Mouse (Mus musculus) intestine, embryonic 16.5 days (tissue): Measurements from ENCODE around the gene Dand5. TPM values are rescaled to one million over a fixed set of nuclear protein-coding genes. Genes with fewer than 3 reads are reported as not detected.

Experiments used
- ATAC-seq: fragments of 200-750 bp; cut with Nextera tagmentation; 2 replicates; pipeline ENCODE4 v1.8.0; 2017; ENCODE audit warnings: moderate TSS enrichment, moderate library complexity
- H3K27ac ChIP-seq: fragments of 300-500 bp; sonication (generic); 2 replicates; pipeline ENCODE4 v1.5.1; 2014; ENCODE audit warnings: mild to moderate bottlenecking, low read length
- H3K27me3 ChIP-seq: fragments of 300-500 bp; sonication (generic); replicated peaks from 2 replicates; pipeline ENCODE4 v1.6.1; 2014; ENCODE audit warnings: low read length, control low read depth, mixed read lengths; ENCODE audit not compliant: control insufficient read depth, insufficient read depth
- H3K36me3 ChIP-seq: fragments of 300-500 bp; sonication (generic); 2 replicates; pipeline ENCODE4 v1.6.1; 2014; ENCODE audit warnings: low read length, control low read depth; ENCODE audit not compliant: control insufficient read depth, insufficient read depth
- H3K4me1 ChIP-seq: fragments of 300-500 bp; sonication (generic); 2 replicates; pipeline ENCODE4 v1.6.1; 2014; ENCODE audit warnings: low read length, control low read depth, mixed read lengths; ENCODE audit not compliant: control insufficient read depth, insufficient read depth
- H3K4me2 ChIP-seq: fragments of 300-500 bp; sonication (generic); 2 replicates; pipeline ENCODE4 v1.6.1; 2014; ENCODE audit warnings: low read depth, low read length, control low read depth
- H3K4me3 ChIP-seq: fragments of 300-500 bp; sonication (generic); 2 replicates; pipeline ENCODE4 v1.5.1; 2014; ENCODE audit warnings: mild to moderate bottlenecking, low read length
- H3K9ac ChIP-seq: fragments of 300-500 bp; sonication (generic); 2 replicates; pipeline ENCODE4 v1.6.1; 2014; ENCODE audit warnings: low read depth, low read length
- H3K9me3 ChIP-seq: fragments of 300-500 bp; sonication (generic); 2 replicates; pipeline ENCODE4 v1.6.1; 2016; ENCODE audit warnings: low read length, control low read depth; ENCODE audit not compliant: control insufficient read depth
- WGBS: fragments of 180-500 bp; shearing (Covaris S2); extraction: QIAGEN DNeasy Blood & Tissue Kit; methylation state at CpG from one replicate; pipeline ENCODE4 v1.1.7; 2014; 5-methylcytosine and 5-hydroxymethylcytosine counted together
- polyA plus RNA-seq: library from polyadenylated mRNA; unstranded; fragments of >200 nt; fragmentation: Nextera tagmentation; extraction: Ambion mirVana; gene quantifications from 2 replicates; pipeline ENCODE4 v1.2.1, GENCODE M21; 2015

The Dand5 gene
- polyA plus RNA-seq, 1 experiment from 2014 or later: 4.4 TPM

DNA sequence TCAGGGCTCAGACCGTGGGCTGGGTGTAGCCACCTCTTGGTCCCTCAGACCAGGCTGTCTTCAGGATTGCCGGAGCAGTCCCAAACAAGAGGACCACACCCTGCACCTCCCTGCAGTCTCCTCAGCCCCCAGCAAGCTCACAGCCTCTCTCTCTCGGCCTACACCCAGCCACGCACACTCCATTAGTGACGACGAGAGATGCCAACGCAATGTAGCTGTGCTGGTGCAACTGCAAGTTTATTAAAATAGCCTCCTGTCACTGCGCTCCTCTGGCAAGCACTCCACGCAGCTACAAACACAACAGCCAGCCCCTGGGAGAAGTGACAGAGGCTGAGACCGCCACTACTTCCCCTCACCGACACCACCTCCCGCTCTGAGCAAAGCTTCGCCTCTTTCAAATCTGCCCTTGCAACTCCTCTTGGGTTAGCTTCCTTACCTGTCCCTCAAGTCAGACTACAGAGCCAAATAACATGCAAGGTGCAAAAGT, 47.5 kb downstream of the Dand5 start:
- Histone ChIP-seq H3K4me2 (peak overlapping the region; percentile 40), H3K27ac (peak overlapping the region; percentile 78), H3K27me3 (peaks cover 61% of the 10 kb centered on the region), H3K9me3 (no peaks in the 10 kb centered on the region), H3K9ac (peak overlapping the region; percentile 48), H3K4me3 (no peak overlapping the region; the same call in 1 of the 2 replicates), H3K4me1 (peaks cover 39% of the 10 kb centered on the region), H3K36me3 (no peaks in the 10 kb centered on the region)
- peak; percentile 16; the same call in 1 of the 2 replicates for ATAC-seq
- WGBS: 15% methylated on average over 13 of the region's 13 CpGs

DNA sequence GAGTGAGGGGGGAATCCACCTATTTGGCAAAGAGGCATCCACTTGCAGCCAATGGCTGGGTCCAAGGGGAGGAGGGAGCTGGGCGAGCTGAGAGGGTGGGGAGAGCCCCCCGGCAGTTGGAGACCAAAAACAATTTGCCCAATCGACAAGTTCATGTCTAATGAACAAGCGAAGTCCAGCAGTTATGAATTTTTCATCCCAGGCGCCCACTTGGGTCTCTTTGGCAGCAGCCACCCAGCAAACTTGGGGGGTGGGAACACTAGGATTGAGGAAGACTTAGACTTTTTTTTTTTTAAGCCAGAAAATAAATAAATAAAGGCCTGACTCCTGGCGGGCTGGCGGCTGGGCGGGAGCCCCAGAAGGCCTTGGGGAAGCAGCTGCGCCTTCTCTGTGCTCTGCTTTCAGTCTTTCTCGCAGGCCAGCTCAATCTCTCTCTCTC, 48.1 kb downstream of the Dand5 start:
- ATAC-seq: peak; percentile 57
- WGBS: 5% methylated on average over 10 of the region's 10 CpGs
- H3K4me3 ChIP-seq: no peak overlapping the region
- H3K9ac ChIP-seq: no peak overlapping the region; the same call in 1 of the 2 replicates
- peak overlapping the region; percentile 40 for H3K4me2 ChIP-seq
- no peaks in the 10 kb centered on the region for H3K36me3 ChIP-seq
- H3K27ac ChIP-seq: peak overlapping the region; percentile 54
- peaks cover 56% of the 10 kb centered on the region for H3K27me3 ChIP-seq
- no peaks in the 10 kb centered on the region for H3K9me3 ChIP-seq
- H3K4me1 ChIP-seq: peaks cover 40% of the 10 kb centered on the region

GRCm38 (mm10) chr8:84773833-84774232, 48.8 kb downstream of the Dand5 start:
- Histone ChIP-seq H3K4me3 (peak overlapping the region; percentile 32), H3K4me1 (peaks cover 40% of the 10 kb centered on the region), H3K36me3 (no peaks in the 10 kb centered on the region), H3K9ac (no peak overlapping the region), H3K9me3 (no peaks in the 10 kb centered on the region), H3K27me3 (peaks cover 54% of the 10 kb centered on the region), H3K4me2 (peak overlapping the region; percentile 45), H3K27ac (peak overlapping the region; percentile 41; the same call in 1 of the 2 replicates)
- WGBS: 2% methylated on average over 16 of the region's 19 CpGs
- peak; percentile 79 for ATAC-seq

GRCm38 (mm10) chr8:84773304-84773703, 49.3 kb downstream of the Dand5 start:
- H3K9me3 ChIP-seq: no peaks in the 10 kb centered on the region
- H3K4me3 ChIP-seq: peak overlapping the region; percentile 32
- peak overlapping the region; percentile 41; the same call in 1 of the 2 replicates for H3K27ac ChIP-seq
- peak overlapping the region; percentile 45 for H3K4me2 ChIP-seq
- H3K27me3 ChIP-seq: peaks cover 50% of the 10 kb centered on the region
- H3K36me3 ChIP-seq: no peaks in the 10 kb centered on the region
- peaks cover 40% of the 10 kb centered on the region for H3K4me1 ChIP-seq
- WGBS: 3% methylated on average over 9 of the region's 9 CpGs
- H3K9ac ChIP-seq: no peak overlapping the region
- ATAC-seq: no peak

DNA sequence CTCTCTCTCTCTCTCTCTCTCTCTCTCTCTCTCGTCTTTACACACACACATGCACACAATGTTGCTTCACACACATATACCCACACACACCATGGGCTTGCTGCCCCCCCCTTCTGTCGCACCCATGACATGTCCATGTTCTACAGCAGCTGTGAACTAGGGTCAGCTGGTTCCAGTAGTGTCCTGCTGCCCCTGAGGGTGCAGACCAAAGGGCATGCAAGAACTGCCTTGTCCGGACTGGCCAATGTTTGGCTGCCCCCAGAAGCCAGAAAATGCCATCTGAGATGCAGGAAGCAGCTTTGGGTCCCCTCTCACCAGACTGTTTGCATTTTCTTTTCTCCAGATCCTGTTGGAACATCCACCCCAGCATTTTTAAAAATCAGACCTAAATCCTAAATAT, 50.0 kb downstream of the Dand5 start:
- Histone ChIP-seq H3K4me2 (no peak overlapping the region), H3K9ac (no peak overlapping the region), H3K4me3 (peak overlapping the region; percentile 3; the same call in 1 of the 2 replicates)

GRCm38 (mm10) chr8:84771941-84772378, 50.7 kb downstream of the Dand5 start:
- Histone ChIP-seq H3K9me3 (no peaks in the 10 kb centered on the region), H3K4me1 (peaks cover 40% of the 10 kb centered on the region), H3K27me3 (peaks cover 37% of the 10 kb centered on the region), H3K27ac (no peak overlapping the region), H3K4me3 (peak overlapping the region; percentile 19; the same call in 1 of the 2 replicates), H3K9ac (no peak overlapping the region; the same call in 1 of the 2 replicates), H3K4me2 (peak overlapping the region; percentile 19), H3K36me3 (no peaks in the 10 kb centered on the region)
- ATAC-seq: no peak
- 14% methylated on average over 34 of the region's 34 CpGs for WGBS

More for the DNA sequence above, 50.0 kb downstream of the Dand5 start:
- H3K4me1 ChIP-seq: peaks cover 40% of the 10 kb centered on the region
- no peak for ATAC-seq
- H3K36me3 ChIP-seq: no peaks in the 10 kb centered on the region
- peaks cover 43% of the 10 kb centered on the region for H3K27me3 ChIP-seq
- H3K9me3 ChIP-seq: no peaks in the 10 kb centered on the region
- H3K27ac ChIP-seq: no peak overlapping the region
- 6% methylated on average over 3 of the region's 3 CpGs for WGBS

- H3K4me1 ChIP-seq: peaks cover 40% of the 10 kb centered on the region
- H3K9me3 ChIP-seq: no peaks in the 10 kb centered on the region
- peaks cover 32% of the 10 kb centered on the region for H3K27me3 ChIP-seq
- no peak overlapping the region for H3K4me2 ChIP-seq
- H3K4me3 ChIP-seq: no peak overlapping the region
- H3K9ac ChIP-seq: no peak overlapping the region
- no peaks in the 10 kb centered on the region for H3K36me3 ChIP-seq
- no peak for ATAC-seq
- 38% methylated on average over 5 of the region's 5 CpGs for WGBS
- no peak overlapping the region for H3K27ac ChIP-seq
Measured at GRCm38 (mm10) chr8:84771000-84771687, 51.5 kb downstream of the Dand5 start.

- Histone ChIP-seq H3K36me3 (no peaks in the 10 kb centered on the region), H3K9me3 (no peaks in the 10 kb centered on the region), H3K9ac (no peak overlapping the region), H3K27ac (no peak overlapping the region), H3K4me1 (peaks cover 34% of the 10 kb centered on the region), H3K4me3 (no peak overlapping the region), H3K4me2 (peak overlapping the region; percentile 4; the same call in 1 of the 2 replicates), H3K27me3 (peaks cover 24% of the 10 kb centered on the region)
- peak; percentile 49 for ATAC-seq
- WGBS: 37% methylated on average over 12 of the region's 12 CpGs
Measured at GRCm38 (mm10) chr8:84770100-84770953, 52.3 kb downstream of the Dand5 start.

DNA sequence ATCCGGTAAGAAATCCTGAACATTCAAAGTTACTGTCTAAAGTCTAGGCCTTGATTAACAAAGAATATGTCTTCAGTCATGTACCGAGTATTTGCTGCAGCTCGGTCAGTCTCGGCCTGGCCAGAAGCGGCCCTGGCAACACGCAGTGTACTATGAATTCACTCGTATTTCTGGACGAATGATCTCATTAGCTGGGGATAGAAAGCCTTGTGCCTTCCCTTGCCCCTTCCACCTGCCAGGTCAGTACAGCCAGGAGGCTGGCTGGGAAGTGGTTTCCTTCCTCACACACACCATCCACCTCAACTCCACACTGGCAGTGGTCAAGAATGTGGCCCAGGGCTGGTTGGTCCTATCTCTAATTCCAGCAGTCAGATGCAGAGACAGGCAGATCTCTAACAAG, 53.3 kb downstream of the Dand5 start:
- WGBS: 91% methylated on average over 8 of the region's 8 CpGs
- H3K27me3 ChIP-seq: peaks cover 24% of the 10 kb centered on the region
- ATAC-seq: no peak
- H3K27ac ChIP-seq: no peak overlapping the region
- peaks cover 30% of the 10 kb centered on the region for H3K4me1 ChIP-seq
- H3K4me2 ChIP-seq: no peak overlapping the region
- 0 out of 2 replicates have a peak overlapping the region, but pooled peaks have one; percentile 5 for H3K9ac ChIP-seq
- H3K36me3 ChIP-seq: no peaks in the 10 kb centered on the region
- H3K4me3 ChIP-seq: no peak overlapping the region
- H3K9me3 ChIP-seq: no peaks in the 10 kb centered on the region
